Mouse (Mus musculus) lung, postnatal 0 days (tissue): ENCODE data around the gene Mb21d2.

Experiments
- CTCF ChIP-seq: IDR thresholded peaks from 2 replicates; pipeline ENCODE4 v1.5.1; 2016; ENCODE audit warnings: antibody characterized with exemption, mild to moderate bottlenecking
- EP300 ChIP-seq: IDR thresholded peaks from 2 replicates; pipeline ENCODE4 v1.6.1; 2016; ENCODE audit warnings: antibody characterized with exemption, mild to moderate bottlenecking, control low read depth

DNA sequence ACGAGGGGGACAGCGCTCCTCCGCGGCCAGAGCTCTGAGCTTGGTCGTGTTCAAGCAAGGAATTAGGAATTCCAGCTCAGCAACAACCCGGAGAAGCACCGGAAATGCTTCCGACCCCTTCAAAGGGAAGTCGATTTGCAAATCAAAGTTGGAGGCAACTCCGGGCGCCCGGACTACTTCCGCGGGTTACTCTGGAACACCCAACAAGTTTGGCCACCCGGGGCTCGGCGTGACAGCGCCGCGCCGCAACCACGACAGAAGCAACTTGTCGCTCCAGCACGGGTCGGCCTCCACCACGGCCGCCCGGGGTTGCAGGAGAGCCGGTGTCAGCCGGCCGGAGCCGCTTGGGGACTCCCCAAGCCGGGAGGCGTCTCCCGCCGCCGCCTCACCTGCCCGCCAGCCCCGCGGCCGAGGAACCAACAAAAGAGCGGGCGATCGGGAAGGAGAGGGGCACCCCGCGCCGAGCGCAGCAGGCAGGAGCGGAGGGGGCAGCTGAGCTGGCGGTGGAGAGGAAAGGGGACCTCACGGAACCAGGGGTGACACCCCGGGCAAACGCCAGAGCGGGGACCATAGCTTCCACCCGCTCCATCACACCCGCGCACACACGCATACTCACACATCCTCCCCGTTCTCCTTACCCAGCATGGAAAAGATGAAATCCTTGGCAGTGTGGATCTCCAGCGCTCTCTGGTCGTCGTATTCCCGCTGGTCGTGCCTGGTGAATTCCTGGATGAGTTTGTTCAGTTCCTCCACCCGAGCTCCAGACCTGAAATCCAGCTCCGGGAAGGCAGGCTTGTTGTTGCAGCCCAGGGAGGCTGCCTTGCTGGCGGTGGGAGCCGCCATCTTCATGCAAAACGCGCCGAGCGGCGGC is at the start of gene Mb21d2:
- no peak for TF ChIP-seq CTCF
- no peak for TF ChIP-seq EP300
